Mouse (Mus musculus): ENCODE measurements around the gene Nanos2. TPM values are rescaled to one million over a fixed set of nuclear protein-coding genes. Genes with fewer than 3 reads are reported as not detected.

Nanos2 gene
- polyA plus RNA-seq, 1 experiment: not detected

- no peak for TF ChIP-seq CTCF (IDR thresholded peaks at IDR 0.05; ENCODE audit: borderline replicate concordance, insufficient read depth, low read length)
- no peak for TF ChIP-seq POLR2A (IDR thresholded peaks at IDR 0.05; ENCODE audit: low read depth, low read length)
- Histone ChIP-seq H3K4me1 (ENCODE audit: control insufficient read depth, insufficient read depth, low read length) (no peaks in the 10 kb centered on the region), H3K27ac (ENCODE audit: insufficient read depth, low read length) (no peak overlapping the region), H3K4me3 (ENCODE audit: insufficient read depth, low read length) (no peak overlapping the region)
These were observed 27.8 kb upstream of the Nanos2 start for GRCm38 (mm10) chr7:18959446-18959845.

GRCm38 (mm10) chr7:18962171-18962792 lies 24.9 kb upstream of the Nanos2 start:
- no peaks in the 10 kb centered on the region for H3K4me1 ChIP-seq (ENCODE audit: control insufficient read depth, insufficient read depth, low read length)
- TF ChIP-seq CTCF (IDR thresholded peaks at IDR 0.05; ENCODE audit: borderline replicate concordance, insufficient read depth, low read length) (no peak), POLR2A (IDR thresholded peaks at IDR 0.05; ENCODE audit: low read depth, low read length) (no peak)

GRCm38 (mm10) chr7:18962795-18963194 lies 24.4 kb upstream of the Nanos2 start:
- no peaks in the 10 kb centered on the region for H3K4me1 ChIP-seq (ENCODE audit: control insufficient read depth, insufficient read depth, low read length)
- no peak overlapping the region for H3K27ac ChIP-seq (ENCODE audit: insufficient read depth, low read length)
- no peak for TF ChIP-seq CTCF (IDR thresholded peaks at IDR 0.05; ENCODE audit: borderline replicate concordance, insufficient read depth, low read length)
- no peak for TF ChIP-seq POLR2A (IDR thresholded peaks at IDR 0.05; ENCODE audit: low read depth, low read length)
- no peak overlapping the region for H3K4me3 ChIP-seq (ENCODE audit: insufficient read depth, low read length)

More at GRCm38 (mm10) chr7:18962171-18962792, 24.9 kb upstream of the Nanos2 start:
- Histone ChIP-seq H3K27ac (ENCODE audit: insufficient read depth, low read length) (no peak overlapping the region), H3K4me3 (ENCODE audit: insufficient read depth, low read length) (no peak overlapping the region)

- TF ChIP-seq POLR2A (IDR thresholded peaks at IDR 0.05; ENCODE audit: low read depth, low read length) (no peak), CTCF (IDR thresholded peaks at IDR 0.05; ENCODE audit: borderline replicate concordance, insufficient read depth, low read length) (no peak)
- Histone ChIP-seq H3K27ac (ENCODE audit: insufficient read depth, low read length) (no peak overlapping the region), H3K4me1 (ENCODE audit: control insufficient read depth, insufficient read depth, low read length) (no peaks in the 10 kb centered on the region), H3K4me3 (ENCODE audit: insufficient read depth, low read length) (no peak overlapping the region)
These were observed 23.8 kb upstream of the Nanos2 start for GRCm38 (mm10) chr7:18963294-18963843.

GRCm38 (mm10) chr7:18965312-18965711 lies 21.9 kb upstream of the Nanos2 start:
- Histone ChIP-seq H3K27ac (ENCODE audit: insufficient read depth, low read length) (no peak overlapping the region), H3K4me1 (ENCODE audit: control insufficient read depth, insufficient read depth, low read length) (no peaks in the 10 kb centered on the region), H3K4me3 (ENCODE audit: insufficient read depth, low read length) (no peak overlapping the region)
- TF ChIP-seq CTCF (IDR thresholded peaks at IDR 0.05; ENCODE audit: borderline replicate concordance, insufficient read depth, low read length): no peak
- TF ChIP-seq POLR2A (IDR thresholded peaks at IDR 0.05; ENCODE audit: low read depth, low read length): no peak

GRCm38 (mm10) chr7:18967603-18968002 lies 19.6 kb upstream of the Nanos2 start:
- TF ChIP-seq POLR2A (IDR thresholded peaks at IDR 0.05; ENCODE audit: low read depth, low read length) (no peak), CTCF (IDR thresholded peaks at IDR 0.05; ENCODE audit: borderline replicate concordance, insufficient read depth, low read length) (no peak)
- Histone ChIP-seq H3K4me3 (ENCODE audit: insufficient read depth, low read length) (no peak overlapping the region), H3K4me1 (ENCODE audit: control insufficient read depth, insufficient read depth, low read length) (no peaks in the 10 kb centered on the region), H3K27ac (ENCODE audit: insufficient read depth, low read length) (no peak overlapping the region)

GRCm38 (mm10) chr7:18970956-18971355 lies 16.2 kb upstream of the Nanos2 start:
- Histone ChIP-seq H3K27ac (ENCODE audit: insufficient read depth, low read length) (no peak overlapping the region), H3K4me1 (ENCODE audit: control insufficient read depth, insufficient read depth, low read length) (no peaks in the 10 kb centered on the region), H3K4me3 (ENCODE audit: insufficient read depth, low read length) (no peak overlapping the region)
- no peak for TF ChIP-seq CTCF (IDR thresholded peaks at IDR 0.05; ENCODE audit: borderline replicate concordance, insufficient read depth, low read length)
- TF ChIP-seq POLR2A (IDR thresholded peaks at IDR 0.05; ENCODE audit: low read depth, low read length): no peak

GRCm38 (mm10) chr7:18978381-18978780 lies 8.8 kb upstream of the Nanos2 start:
- no peak overlapping the region for H3K4me3 ChIP-seq (ENCODE audit: insufficient read depth, low read length)
- H3K4me1 ChIP-seq (ENCODE audit: control insufficient read depth, insufficient read depth, low read length): no peaks in the 10 kb centered on the region
- TF ChIP-seq CTCF (IDR thresholded peaks at IDR 0.05; ENCODE audit: borderline replicate concordance, insufficient read depth, low read length) (no peak), POLR2A (IDR thresholded peaks at IDR 0.05; ENCODE audit: low read depth, low read length) (no peak)
- H3K27ac ChIP-seq (ENCODE audit: insufficient read depth, low read length): no peak overlapping the region

GRCm38 (mm10) chr7:18986503-18986902 lies 697 bp upstream of the Nanos2 start:
- TF ChIP-seq CTCF (IDR thresholded peaks at IDR 0.05; ENCODE audit: borderline replicate concordance, insufficient read depth, low read length) (no peak), POLR2A (IDR thresholded peaks at IDR 0.05; ENCODE audit: low read depth, low read length) (no peak)
- H3K4me3 ChIP-seq (ENCODE audit: insufficient read depth, low read length): no peak overlapping the region
- no peaks in the 10 kb centered on the region for H3K4me1 ChIP-seq (ENCODE audit: control insufficient read depth, insufficient read depth, low read length)
- no peak overlapping the region for H3K27ac ChIP-seq (ENCODE audit: insufficient read depth, low read length)

- Histone ChIP-seq H3K27ac (ENCODE audit: insufficient read depth, low read length) (no peak overlapping the region), H3K4me1 (ENCODE audit: control insufficient read depth, insufficient read depth, low read length) (no peaks in the 10 kb centered on the region), H3K4me3 (ENCODE audit: insufficient read depth, low read length) (no peak overlapping the region)
- TF ChIP-seq CTCF (IDR thresholded peaks at IDR 0.05; ENCODE audit: borderline replicate concordance, insufficient read depth, low read length) (no peak), POLR2A (IDR thresholded peaks at IDR 0.05; ENCODE audit: low read depth, low read length) (no peak)
These were observed 547 bp downstream of the Nanos2 start for GRCm38 (mm10) chr7:18987747-18988146.
